Mouse (Mus musculus) embryonic facial prominence, embryonic 13.5 days (tissue): Measurements from ENCODE around the gene Gm21394. TPM values are rescaled to one million over a fixed set of nuclear protein-coding genes. Genes with fewer than 3 reads are reported as not detected.
"Not testable (repeated sequence)": the region's sequence is repeated elsewhere in the genome, so short reads cannot be mapped to it uniquely, and the experiment has no call there.

ENCODE experiments used
- ATAC-seq: fragments of 200-750 bp; cut with Nextera tagmentation; 2 replicates; pipeline ENCODE4 v1.8.0; 2017; ENCODE audit warnings: low read depth; ENCODE audit not compliant: insufficient number of reproducible peaks, insufficient read depth, low FRiP score, low TSS enrichment
- H3K27ac ChIP-seq: fragments of 300-500 bp; sonication (generic); 2 replicates; pipeline ENCODE4 v1.5.1; 2015; ENCODE audit warnings: moderate library complexity, mild to moderate bottlenecking, inconsistent platforms
- H3K27me3 ChIP-seq: fragments of 300-500 bp; sonication (generic); 2 replicates; pipeline ENCODE4 v1.6.1; 2015; ENCODE audit warnings: mild to moderate bottlenecking, inconsistent platforms
- H3K36me3 ChIP-seq: fragments of 300-500 bp; sonication (generic); 2 replicates; pipeline ENCODE4 v1.6.1; 2015; ENCODE audit warnings: mild to moderate bottlenecking, inconsistent platforms
- H3K4me1 ChIP-seq: fragments of 300-500 bp; sonication (generic); 2 replicates; pipeline ENCODE4 v1.6.1; 2015; ENCODE audit warnings: inconsistent platforms
- H3K4me2 ChIP-seq: fragments of 300-500 bp; sonication (generic); 2 replicates; pipeline ENCODE4 v1.6.1; 2015; ENCODE audit warnings: moderate library complexity, mild to moderate bottlenecking, inconsistent platforms
- H3K4me3 ChIP-seq: fragments of 300-500 bp; sonication (generic); 2 replicates; pipeline ENCODE4 v1.5.1; 2015; ENCODE audit warnings: mild to moderate bottlenecking, inconsistent platforms
- H3K9ac ChIP-seq: fragments of 300-500 bp; sonication (generic); 2 replicates; pipeline ENCODE4 v1.6.1; 2015; ENCODE audit warnings: mild to moderate bottlenecking, inconsistent platforms
- H3K9me3 ChIP-seq: fragments of 300-500 bp; sonication (generic); 2 replicates; pipeline ENCODE4 v1.6.1; 2016; ENCODE audit warnings: inconsistent platforms
- WGBS: fragments of 180-500 bp; shearing (Covaris S2); methylation state at CpG from one replicate; pipeline ENCODE4 v1.1.7; 2015; ENCODE audit warnings: mixed read lengths; 5-methylcytosine and 5-hydroxymethylcytosine counted together
- polyA plus RNA-seq: library from polyadenylated mRNA; unstranded; fragments of >200 nt; fragmentation: Nextera tagmentation; extraction: Ambion mirVana; gene quantifications from 2 replicates; pipeline ENCODE4 v1.2.1, GENCODE M21; 2015

Gm21394 gene
- polyA plus RNA-seq: not detected in 2 replicates

GRCm38 (mm10) chrY:84564807-84565206 lies at the start of gene Gm21394:
TSS of gene Gm21394 (minus strand) at chrY:84564907.
- not testable (repeated sequence) for H3K36me3 ChIP-seq, H3K9me3 ChIP-seq, ATAC-seq, H3K27ac ChIP-seq, H3K27me3 ChIP-seq, H3K4me1 ChIP-seq, H3K4me2 ChIP-seq, H3K4me3 ChIP-seq, H3K9ac ChIP-seq
- WGBS: no CpG with 5 or more reads among the region's 4 CpGs

Other genes starting within 250 kb of the Gm21394 start
- gene Gm21409, start 181.8 kb upstream of the Gm21394 start, polyA plus RNA-seq: not detected in 2 replicates